Mouse (Mus musculus) B cell, adult 67 days (primary cell): ENCODE data around the gene Lefty2. TPM values are rescaled to one million over a fixed set of nuclear protein-coding genes. Genes with fewer than 3 reads are reported as not detected.

Source experiments
- total RNA-seq, 2 experiments: library from RNA; stranded (reverse); gene quantifications; 4 replicates each; pipeline ENCODE4 v1.2.4; 2023

Lefty2 gene
- not detected for total RNA-seq

DNA sequence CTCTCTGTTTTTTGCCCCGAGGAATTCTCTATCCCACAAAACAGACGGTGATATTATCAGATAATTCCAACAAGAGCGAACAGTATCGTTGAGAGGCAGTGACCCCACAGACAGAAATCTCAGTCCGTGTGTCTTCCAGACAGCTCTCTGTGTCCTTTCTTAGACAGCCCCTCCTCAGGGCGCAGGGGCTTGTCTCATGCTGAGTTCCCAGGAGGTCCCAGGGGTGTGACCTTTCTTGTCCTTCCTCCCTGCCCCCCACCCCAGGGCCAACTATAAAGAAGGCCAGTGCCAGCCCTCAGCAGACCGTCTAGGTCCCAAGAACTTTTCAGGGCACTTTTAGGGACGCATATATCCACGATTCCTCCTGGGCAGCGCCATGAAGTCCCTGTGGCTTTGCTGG is at the start of gene Lefty2:
Gene Lefty2, plus strand, starts transcription at position 301 of the 400 bp plus-strand sequence.

DNA sequence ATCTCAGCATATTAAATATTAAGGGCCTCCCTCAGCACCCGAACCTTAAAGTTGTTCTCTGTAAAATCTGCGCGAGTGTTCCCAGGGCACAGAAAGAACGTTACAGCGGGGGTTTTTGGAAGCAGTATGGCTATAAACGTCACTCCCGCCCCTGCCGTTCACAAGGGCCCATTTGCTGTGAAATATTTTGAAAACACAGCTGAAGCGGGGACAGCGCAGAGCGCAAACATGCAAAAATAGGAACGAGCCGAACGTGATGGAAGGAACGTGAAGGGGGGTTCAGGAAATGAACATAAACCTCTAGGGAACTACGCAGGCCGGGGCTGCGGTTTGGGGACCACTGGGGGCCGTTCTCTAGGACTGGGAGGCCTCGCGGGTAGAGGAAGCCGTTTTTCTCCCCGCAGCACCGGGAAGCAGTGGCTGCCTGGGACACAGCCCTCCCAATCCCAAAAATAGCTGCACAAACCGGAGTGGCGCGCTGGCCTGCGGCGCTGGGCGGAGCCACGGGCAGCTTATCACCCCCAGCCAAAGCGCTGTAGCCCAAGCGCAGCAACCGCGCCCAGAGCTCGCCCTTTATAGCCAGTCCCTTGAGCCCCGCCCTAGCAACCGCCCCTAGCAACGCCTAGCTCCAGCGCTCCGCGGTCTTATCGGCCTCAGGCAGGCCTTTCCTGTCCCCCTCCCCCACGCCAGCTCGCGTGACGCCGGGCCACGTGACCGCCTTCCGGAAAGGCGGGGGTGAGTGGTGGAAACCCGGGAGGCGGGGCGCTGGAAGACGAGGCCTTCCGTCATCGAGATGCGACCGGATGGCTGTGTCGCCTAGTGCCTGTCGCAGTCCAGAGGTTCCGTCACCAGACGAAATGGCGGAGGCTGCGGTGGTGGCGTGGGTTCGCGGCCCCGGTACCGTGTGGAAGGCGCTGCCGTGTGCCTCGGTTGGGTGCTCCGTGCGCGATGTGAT is 42.3 kb upstream of the Lefty2 start, which contains the start of gene Sde2:
Gene Sde2, plus strand, starts transcription at position 812 of the 955 bp plus-strand sequence.

DNA sequence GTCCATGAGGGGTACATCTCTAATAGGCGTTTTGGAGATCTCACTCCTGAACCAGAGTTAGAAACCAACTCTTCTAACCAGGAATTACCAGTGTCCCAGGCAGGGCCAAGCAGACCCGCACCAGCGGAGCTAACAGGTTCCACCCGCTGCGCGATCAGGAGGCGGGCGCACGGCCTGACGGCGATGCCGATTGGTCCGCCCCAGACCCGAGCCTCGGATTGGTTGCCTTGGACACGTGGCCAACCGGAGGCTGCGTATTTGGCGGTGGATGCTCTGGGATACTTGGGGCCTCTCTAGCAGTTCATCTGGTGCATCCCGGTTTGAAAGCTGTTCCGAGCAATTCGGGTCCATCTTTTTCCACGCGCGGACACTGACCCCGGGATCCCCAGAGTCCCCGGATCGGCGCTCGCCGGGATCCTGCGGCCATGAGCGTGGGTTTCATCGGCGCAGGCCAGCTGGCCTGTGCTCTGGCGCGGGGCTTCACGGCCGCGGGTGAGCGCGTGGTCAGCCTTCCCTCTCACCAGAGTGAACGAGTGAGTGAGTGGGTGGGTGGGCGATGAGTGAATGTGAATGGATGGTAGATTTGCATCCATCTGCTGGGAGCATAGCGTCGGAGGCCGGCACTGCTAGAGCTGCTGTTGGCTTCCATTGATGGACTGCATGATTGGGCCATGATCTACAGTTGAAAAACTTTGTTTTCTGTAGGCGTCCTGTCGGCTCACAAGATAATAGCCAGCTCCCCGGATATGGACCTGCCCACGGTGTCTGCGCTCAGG is 11.3 kb downstream of the Lefty2 start, which contains the start of gene Pycr2:
Gene Pycr2, plus strand, starts transcription at position 255 of the 776 bp plus-strand sequence.

DNA sequence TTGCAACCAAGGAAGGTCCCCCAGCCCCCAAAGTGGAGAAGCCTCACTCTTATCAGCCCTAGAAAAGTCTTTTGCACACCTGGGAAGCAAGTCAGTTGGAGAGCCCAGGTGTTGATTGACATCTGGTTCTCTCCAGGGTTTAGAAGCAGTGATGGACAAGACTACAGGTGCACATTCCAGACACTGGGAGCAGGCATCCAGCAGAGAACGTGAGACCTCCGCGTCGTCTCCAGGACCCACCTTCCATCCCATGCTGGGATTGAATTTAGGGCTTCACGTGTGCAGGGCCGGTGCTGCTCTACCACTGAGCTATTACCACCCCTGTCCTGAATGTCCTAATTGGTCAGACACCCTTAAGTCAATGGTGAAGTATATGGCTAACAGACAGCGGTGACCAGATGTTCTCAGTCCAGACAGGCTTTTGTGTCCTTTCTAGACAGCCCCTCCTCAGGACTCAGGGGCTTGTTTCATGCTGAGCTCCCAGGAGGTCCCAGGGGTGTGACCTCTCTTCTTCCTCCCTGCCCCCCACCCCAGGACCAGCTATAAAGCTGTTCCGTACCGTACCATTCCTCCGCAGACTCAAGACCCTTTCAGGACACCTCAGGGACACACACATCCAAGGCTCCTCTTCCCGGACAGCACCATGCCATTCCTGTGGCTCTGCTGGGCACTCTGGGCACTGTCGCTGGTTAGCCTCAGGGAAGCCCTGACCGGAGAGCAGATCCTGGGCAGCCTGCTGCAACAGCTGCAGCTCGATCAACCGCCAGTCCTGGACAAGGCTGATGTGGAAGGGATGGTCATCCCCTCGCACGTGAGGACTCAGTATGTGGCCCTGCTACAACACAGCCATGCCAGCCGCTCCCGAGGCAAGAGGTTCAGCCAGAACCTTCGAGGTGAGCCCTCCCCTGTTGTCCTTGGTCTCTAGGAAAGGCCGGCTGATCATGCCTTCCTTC is 41.8 kb downstream of the Lefty2 start, which contains the start of gene Lefty1:
Gene Lefty1, plus strand, starts transcription at position 556 of the 953 bp plus-strand sequence.

DNA sequence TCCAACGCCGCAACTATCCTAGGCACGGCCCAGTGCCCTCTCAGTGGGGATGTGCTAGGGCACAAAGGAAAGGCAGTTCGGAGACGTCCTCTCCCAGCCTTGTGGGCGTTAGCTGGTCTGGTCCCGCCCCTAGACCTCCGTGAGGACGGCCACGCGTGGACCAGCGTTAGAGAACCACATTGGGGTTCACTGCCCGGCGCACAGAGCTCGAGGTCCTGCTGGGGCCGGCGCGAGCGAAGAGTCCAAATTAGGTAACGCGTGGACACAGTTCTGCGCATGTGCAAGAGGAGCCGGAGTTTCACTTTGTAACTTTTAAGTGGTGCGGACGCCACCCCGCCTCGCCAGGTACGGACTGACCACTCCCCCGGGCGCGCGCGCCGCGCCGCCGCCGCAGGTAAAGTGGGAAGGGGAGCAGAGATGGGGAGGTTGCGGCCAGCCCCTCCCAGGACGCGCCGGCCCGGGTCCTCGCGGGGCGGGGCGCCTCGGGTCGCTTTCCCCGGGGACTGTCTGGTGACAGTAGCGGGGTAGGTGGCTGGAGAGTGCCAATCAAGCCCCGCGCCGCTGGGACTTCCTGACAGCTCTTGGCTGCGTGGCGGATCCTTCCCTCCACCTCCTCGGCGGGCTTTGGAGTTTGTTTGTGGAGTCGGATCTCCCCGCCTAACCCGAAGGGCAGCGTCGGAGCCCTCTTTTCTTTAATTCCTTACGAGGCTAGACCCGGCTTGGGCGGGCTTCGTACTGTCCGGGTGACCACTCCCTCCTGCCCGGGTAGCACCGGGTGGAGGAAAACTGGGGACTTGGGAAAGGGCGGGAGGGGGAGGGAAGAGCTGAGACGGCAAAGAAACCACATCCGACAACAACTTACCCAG is 49.5 kb downstream of the Lefty2 start, which contains the start of gene Tmem63a:
Gene Tmem63a, plus strand, starts transcription at position 179 of the 866 bp plus-strand sequence.

Other genes with a start within 250 kb of the Lefty2 start
- gene Mixl1, start 196.1 kb upstream of the Lefty2 start, total RNA-seq = not detected
- gene Acbd3, start 167.1 kb upstream of the Lefty2 start, total RNA-seq = 10 to 100 TPM; 56.1 to 62.2 TPM
- 1,000 to 10,000 TPM; 1,921 to 2,078 TPM for gene H3f3a, start 79.2 kb upstream of the Lefty2 start, total RNA-seq
- gene Sde2, start 42.0 kb upstream of the Lefty2 start, total RNA-seq = 10 to 100 TPM; 60.2 to 63.7 TPM
- gene Pycr2, start 11.2 kb downstream of the Lefty2 start, total RNA-seq = 10 to 100 TPM; 19.4 to 20.7 TPM
- not detected for gene Lefty1, start 41.9 kb downstream of the Lefty2 start, total RNA-seq
- gene Tmem63a, start 49.2 kb downstream of the Lefty2 start, total RNA-seq = 10 to 100 TPM; 25.7 to 30.6 TPM
- 10 to 100 TPM; 94.8 to 96.5 TPM for gene Ephx1, start 127.8 kb downstream of the Lefty2 start, total RNA-seq
- gene 9130409I23Rik, start 158.1 kb downstream of the Lefty2 start, total RNA-seq = not detected